Mouse (Mus musculus): ENCODE measurements around the gene BC028528. TPM values are rescaled to one million over a fixed set of nuclear protein-coding genes. Genes with fewer than 3 reads are reported as not detected.
"Not testable (repeated sequence)": the region's sequence is repeated elsewhere in the genome, so short reads cannot be mapped to it uniquely, and the experiment has no call there.

BC028528 gene
- polyA plus RNA-seq, 1 experiment from 2014 or later = 25.2 TPM

DNA sequence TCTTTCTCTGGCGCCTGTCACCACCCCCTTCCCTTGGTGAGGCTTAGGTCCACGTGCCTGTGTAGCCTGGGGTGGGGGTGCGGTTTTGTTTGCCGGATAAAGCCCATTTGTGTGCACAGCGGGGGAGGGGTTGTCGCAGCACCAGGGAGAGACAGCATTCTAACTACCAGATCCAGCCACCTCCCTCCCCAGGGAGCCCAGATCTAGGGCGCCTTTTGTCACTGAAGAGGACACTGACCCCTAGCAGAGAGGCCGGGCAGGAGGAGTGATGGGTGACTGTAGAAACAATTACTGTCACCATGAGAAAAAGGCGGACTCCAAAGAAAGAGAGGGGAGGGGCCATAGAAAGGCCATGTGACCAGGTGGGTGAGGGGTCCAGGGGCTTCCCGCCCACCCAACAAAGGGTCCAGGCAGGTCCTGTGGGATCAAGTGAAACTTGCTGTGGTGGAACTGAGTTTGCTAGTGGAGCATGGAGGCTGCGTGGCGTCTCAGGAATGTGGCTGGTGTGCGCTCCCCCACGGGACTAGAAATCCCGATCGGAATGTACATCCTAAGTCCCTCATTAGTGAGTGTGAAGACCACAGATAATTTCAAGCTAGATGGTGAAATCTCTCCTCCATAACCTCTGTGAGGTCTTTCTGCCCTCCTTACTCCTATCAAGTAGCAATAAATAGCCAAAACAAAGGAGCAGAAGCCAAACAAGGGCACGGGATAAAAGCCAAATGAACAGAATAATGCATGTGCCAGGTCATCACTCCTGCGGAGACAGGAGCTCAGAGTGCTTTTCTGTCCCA lies 13.5 kb upstream of the BC028528 start:
- H3K9me3 ChIP-seq = no peaks in the 10 kb centered on the region
- H3K4me1 ChIP-seq = peaks cover 21% of the 10 kb centered on the region
- 1% methylated on average over 18 of the region's 18 CpGs for whole genome bisulfite sequencing
- H3K27ac ChIP-seq = no peak overlapping the region
- H3K4me2 ChIP-seq = peak overlapping the region; percentile 59
- ATAC-seq (ENCODE audit: insufficient read depth, low FRiP score, low read depth) = 0 out of 2 replicates have a peak, but pooled peaks have one; percentile 19
- no peak overlapping the region for H3K9ac ChIP-seq
- H3K27me3 ChIP-seq (replicated peaks) = peaks cover 5% of the 10 kb centered on the region; the same call in 1 of the 2 replicates
- no peaks in the 10 kb centered on the region for H3K36me3 ChIP-seq
- H3K4me3 ChIP-seq (replicated peaks) = peak overlapping the region; percentile 28

DNA sequence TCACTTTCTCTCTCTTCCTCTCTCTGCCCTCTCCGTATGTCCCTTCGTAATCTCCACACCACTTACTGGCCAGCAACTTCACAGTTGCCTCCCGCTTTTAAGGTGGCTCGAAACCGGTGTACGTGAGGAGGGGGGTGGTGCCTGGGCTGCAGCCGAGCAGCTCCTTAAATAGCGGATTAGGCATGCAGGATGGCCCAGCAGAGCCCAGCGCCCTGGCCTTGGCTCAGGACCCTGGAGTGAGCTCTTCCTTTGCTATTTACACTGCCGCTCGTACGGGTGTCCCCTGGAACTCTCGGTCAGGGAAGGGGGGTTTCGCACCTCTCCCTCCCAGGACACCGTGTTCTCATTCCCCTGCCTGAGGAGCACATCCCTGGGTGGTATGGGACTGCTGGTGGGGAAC lies 12.8 kb upstream of the BC028528 start, which contains the start of gene Car14:
Gene Car14 (minus strand): TSS at position 124 of the 400 bp plus-strand sequence.
- no peak within 1 kb of the TSS for H3K27ac ChIP-seq

DNA sequence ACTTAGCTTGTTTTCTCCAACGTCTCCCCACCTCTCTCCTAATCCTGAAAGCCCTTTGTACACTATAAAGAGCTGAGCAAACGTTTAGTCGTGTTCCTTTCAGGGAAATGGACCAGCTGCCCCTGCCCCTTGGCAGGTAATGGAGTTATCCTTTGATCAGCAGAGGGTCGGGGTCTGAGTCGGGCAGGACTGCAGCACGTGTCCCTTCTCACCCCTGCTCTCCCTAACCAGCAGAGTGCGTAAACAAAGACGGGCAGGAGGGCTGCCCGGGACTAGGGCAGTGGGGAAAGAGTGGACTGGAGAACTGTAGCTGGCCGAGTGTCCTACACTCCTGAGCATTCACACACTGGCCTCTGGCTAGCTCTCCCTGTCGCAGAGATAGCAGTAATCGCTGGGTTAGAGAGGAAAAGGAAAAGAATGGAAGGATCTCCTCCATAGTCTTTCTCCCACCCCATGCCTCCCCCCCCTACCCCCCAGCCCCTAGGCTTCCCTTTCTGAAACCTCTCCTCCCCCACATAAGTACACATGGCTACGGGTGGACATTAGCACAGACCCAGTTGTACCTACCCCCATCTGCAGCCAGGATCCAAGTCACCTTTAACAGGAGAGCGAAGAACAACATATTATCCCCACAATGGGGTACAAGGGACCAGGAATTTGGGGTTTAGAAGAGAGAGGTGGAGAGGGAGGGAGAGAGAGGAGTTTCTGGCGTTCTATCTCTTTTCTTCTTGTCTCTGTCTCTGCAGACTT lies 12.1 kb upstream of the BC028528 start:
- 4% methylated on average over 15 of the region's 15 CpGs for WGBS
- no peaks in the 10 kb centered on the region for H3K36me3 ChIP-seq
- H3K4me2 ChIP-seq = peak overlapping the region; percentile 59
- no peak; the same call in 1 of the 2 replicates for ATAC-seq (ENCODE audit: insufficient read depth, low FRiP score, low read depth)
- H3K27ac ChIP-seq = no peak overlapping the region
- peaks cover 21% of the 10 kb centered on the region for H3K4me1 ChIP-seq
- H3K4me3 ChIP-seq (replicated peaks) = peak overlapping the region; percentile 28; the same call in 1 of the 2 replicates
- no peak overlapping the region for H3K9ac ChIP-seq
- peaks cover 5% of the 10 kb centered on the region; the same call in 1 of the 2 replicates for H3K27me3 ChIP-seq (replicated peaks)
- H3K9me3 ChIP-seq = no peaks in the 10 kb centered on the region

More for the DNA sequence above, 12.8 kb upstream of the BC028528 start, which contains the start of gene Car14:
- 1% methylated on average over 15 of the region's 15 CpGs for WGBS
- no peaks in the 10 kb centered on the region for H3K9me3 ChIP-seq
- no peak within 1 kb of the TSS for H3K9ac ChIP-seq
- peak within 1 kb of the TSS; percentile 28 for H3K4me3 ChIP-seq (replicated peaks)
- peaks cover 5% of the 10 kb centered on the region; the same call in 1 of the 2 replicates for H3K27me3 ChIP-seq (replicated peaks)
- H3K4me2 ChIP-seq = peak within 1 kb of the TSS; percentile 59
- no peak for ATAC-seq (ENCODE audit: insufficient read depth, low FRiP score, low read depth)
- H3K36me3 ChIP-seq = no peaks in the 10 kb centered on the region
- H3K4me1 ChIP-seq = peaks cover 21% of the 10 kb centered on the region

DNA sequence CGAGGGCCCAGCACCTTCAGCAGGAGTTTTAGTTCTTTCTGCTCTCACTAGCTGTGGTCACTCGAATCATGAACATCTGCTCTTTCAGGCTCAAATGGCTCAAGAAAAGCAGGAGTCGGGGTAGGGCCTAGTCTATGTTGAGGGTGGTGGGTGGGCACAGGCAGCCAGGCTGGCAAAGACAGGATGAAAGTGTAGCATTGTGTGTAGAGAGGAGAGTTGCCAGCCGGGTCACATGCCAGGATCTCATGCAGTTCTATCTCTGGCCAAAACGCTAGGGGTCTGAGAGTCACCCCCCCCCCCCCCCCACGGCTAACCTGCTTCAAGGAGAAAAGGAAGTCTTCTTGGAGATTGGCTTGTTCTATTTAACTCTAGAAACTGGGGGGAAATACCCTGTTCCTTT lies 10.8 kb upstream of the BC028528 start:
- peaks cover 21% of the 10 kb centered on the region for H3K4me1 ChIP-seq
- ATAC-seq (ENCODE audit: insufficient read depth, low FRiP score, low read depth) = no peak
- H3K9me3 ChIP-seq = no peaks in the 10 kb centered on the region
- no peak overlapping the region for H3K4me2 ChIP-seq
- peaks cover 5% of the 10 kb centered on the region; the same call in 1 of the 2 replicates for H3K27me3 ChIP-seq (replicated peaks)
- WGBS = 32% methylated on average over 6 of the region's 6 CpGs
- no peak overlapping the region for H3K4me3 ChIP-seq (replicated peaks)
- H3K27ac ChIP-seq = no peak overlapping the region
- H3K9ac ChIP-seq = no peak overlapping the region
- H3K36me3 ChIP-seq = no peaks in the 10 kb centered on the region

DNA sequence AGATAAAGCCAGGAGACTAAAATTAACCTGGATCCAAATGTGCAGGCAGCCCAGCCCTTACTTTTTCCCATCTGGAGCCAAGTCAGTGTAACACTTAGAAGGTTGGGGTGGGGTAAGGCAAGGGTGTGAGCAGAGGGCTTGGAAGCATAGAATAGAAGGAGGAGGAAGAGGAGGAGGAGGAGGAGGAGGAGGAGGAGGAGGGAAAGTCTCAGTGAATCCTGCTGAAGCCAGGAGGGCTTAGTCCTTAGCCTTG lies 10.5 kb upstream of the BC028528 start:
- Histone ChIP-seq H3K9me3 (no peaks in the 10 kb centered on the region), H3K9ac (no peak overlapping the region), H3K27me3 (replicated peaks) (peaks cover 5% of the 10 kb centered on the region; the same call in 1 of the 2 replicates), H3K27ac (no peak overlapping the region), H3K4me2 (no peak overlapping the region), H3K4me3 (replicated peaks) (no peak overlapping the region), H3K36me3 (no peaks in the 10 kb centered on the region), H3K4me1 (peaks cover 21% of the 10 kb centered on the region)
- no peak for ATAC-seq (ENCODE audit: insufficient read depth, low FRiP score, low read depth)

DNA sequence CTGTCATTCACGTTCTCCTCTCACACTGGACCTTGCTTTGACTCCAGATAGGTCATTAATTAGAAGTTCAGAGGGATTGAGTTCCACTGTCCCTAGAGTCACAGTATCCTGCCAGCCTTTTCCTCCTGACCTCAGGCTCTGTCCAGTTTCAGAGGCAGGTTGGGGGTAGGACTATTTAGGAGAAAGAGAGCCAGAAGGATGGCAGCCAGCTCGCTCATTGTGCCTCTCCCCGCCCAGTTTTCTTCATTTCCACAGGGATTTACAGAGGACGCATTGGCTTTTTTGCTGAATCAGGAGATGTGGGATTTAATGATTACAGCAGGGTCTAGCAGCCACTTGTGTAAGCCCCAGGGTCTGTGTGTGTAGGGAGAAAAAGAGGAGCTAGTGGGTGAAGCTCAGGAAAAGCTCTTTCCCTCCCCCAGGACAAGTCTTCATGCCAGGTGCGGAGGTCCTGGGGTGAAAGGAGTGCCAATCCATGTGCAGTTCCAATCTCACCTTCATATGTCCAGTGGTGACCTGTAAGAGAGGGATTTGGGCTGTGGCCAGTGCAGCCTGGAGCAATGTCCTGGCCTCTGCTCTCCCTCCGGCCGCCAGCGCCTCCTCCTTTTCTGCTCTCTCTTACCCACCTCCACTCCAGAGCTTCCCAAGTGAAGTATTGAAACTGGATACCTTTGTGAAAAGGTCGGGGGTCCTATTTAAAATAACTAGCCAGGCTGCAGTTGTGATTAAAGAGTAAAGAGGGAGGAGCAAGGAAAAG lies 10.0 kb upstream of the BC028528 start:
- H3K4me1 ChIP-seq = peaks cover 18% of the 10 kb centered on the region
- peaks cover 5% of the 10 kb centered on the region; the same call in 1 of the 2 replicates for H3K27me3 ChIP-seq (replicated peaks)
- no peak for ATAC-seq (ENCODE audit: insufficient read depth, low FRiP score, low read depth)
- H3K36me3 ChIP-seq = no peaks in the 10 kb centered on the region
- no peak overlapping the region for H3K9ac ChIP-seq
- no peak overlapping the region for H3K4me2 ChIP-seq
- no peaks in the 10 kb centered on the region for H3K9me3 ChIP-seq
- no peak overlapping the region for H3K27ac ChIP-seq
- WGBS = 58% methylated on average over 9 of the region's 9 CpGs
- H3K4me3 ChIP-seq (replicated peaks) = no peak overlapping the region

DNA sequence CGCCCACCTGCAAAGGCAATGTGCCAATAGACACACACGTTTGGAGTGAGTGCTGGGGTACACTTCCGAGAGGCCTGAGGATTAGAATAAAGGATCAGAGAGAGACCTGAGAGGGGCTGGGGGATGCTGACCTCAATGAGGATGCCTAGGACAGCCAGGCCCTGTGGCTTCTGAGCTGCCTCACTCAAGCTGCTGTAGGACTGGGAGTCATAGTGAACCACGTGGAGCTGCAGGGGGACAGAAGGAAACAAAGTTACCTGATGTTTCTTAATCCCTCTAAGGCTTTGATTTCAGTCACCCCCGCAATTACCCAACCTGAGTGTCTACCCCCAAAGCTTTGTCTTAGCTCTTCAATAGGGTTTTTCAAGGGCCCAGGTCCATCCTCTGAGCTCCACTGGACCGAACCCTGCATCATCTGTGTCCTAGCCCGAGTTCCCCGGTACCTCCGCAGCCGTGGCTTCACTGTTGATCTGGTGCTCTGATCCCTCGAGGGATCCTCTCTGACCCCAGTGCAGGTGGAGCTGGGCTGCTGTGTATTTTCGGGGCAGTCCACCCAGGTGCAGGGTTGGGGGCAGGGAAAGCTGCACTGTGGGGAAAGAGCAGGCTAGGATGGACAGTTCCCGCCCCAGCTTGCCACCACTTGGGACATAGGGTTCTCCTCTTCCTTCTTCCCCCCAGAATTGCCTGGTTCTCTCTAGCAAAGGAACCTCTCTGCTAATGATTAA lies 8.2 kb upstream of the BC028528 start:
- peaks cover 5% of the 10 kb centered on the region for H3K4me1 ChIP-seq
- H3K27ac ChIP-seq = no peak overlapping the region

DNA sequence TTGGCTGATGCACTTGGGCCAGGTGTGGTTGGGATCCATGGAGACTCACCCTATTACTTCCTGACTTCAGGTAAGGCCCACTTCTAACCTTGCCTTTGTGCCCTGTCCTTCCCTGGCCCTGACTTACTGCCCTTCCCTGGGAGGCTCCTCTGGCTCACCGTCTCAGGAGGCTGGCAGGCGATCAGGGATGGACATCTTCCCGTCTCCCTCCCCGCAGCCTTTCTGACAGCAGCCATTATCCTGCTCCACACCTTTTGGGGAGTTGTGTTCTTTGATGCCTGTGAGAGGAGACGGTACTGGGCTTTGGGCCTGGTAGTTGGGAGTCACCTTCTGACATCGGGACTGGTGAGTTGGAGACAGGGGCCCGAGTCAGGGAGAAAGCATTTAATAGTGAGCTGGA lies 3.7 kb upstream of the BC028528 start:
- not testable (repeated sequence) for H3K9ac ChIP-seq; H3K36me3 ChIP-seq; ATAC-seq (ENCODE audit: insufficient read depth, low FRiP score, low read depth); H3K4me3 ChIP-seq (replicated peaks); H3K9me3 ChIP-seq; H3K27ac ChIP-seq; H3K27me3 ChIP-seq (replicated peaks); H3K4me2 ChIP-seq
- H3K4me1 ChIP-seq = peaks cover 19% of the 10 kb centered on the region
- 82% methylated on average over 7 of the region's 7 CpGs for WGBS

More for the DNA sequence above, 8.2 kb upstream of the BC028528 start:
- H3K4me2 ChIP-seq = no peak overlapping the region
- no peaks in the 10 kb centered on the region for H3K36me3 ChIP-seq
- WGBS = 73% methylated on average over 13 of the region's 13 CpGs
- no peak for ATAC-seq (ENCODE audit: insufficient read depth, low FRiP score, low read depth)
- H3K9me3 ChIP-seq = no peaks in the 10 kb centered on the region
- no peaks in the 10 kb centered on the region for H3K27me3 ChIP-seq (replicated peaks)
- no peak overlapping the region for H3K9ac ChIP-seq
- H3K4me3 ChIP-seq (replicated peaks) = no peak overlapping the region

DNA sequence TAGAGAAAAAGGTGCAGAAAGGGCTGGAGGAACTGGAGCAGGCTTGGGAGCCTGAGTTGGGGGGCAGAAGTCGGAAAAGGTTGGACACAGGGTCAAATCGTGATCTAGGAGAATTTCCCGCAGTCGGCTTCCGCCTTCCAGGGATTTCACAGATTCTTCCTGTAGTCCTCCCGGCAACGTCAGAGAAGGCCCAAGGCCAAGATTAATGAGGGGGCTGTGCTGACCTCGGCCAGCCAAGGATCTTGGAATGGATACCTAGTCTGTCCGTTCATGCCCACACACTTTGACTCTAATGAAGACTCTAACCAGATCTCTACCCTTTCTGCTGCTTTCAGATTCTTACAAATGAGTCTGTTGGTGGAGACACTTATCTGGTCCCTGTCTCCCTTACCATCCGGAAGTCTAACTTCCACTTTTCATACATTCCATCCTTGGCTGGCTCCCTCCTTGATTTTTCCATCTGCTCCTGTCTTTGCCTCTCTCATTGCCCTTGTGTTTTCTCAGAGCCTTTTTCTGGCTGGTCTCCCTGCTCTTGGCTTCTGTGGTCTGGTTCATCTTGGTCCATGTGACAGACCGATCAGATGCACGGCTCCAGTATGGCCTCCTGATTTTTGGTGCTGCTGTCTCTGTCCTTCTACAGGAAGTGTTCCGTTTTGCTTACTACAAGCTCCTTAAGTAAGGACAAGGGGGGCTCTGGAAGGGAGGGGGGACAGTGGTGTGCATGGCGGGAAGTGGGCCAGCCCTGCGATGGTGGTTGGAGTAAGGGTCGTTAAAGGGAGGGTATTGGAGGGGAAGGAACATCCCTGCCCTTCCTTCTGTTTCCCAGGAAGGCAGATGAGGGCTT lies 2.7 kb upstream of the BC028528 start:
- Histone ChIP-seq H3K4me3 (replicated peaks) (peak overlapping the region; percentile 65), H3K9ac (peak overlapping the region; percentile 78), H3K36me3 (no peaks in the 10 kb centered on the region), H3K27me3 (replicated peaks) (no peaks in the 10 kb centered on the region), H3K4me2 (peak overlapping the region; percentile 62), H3K27ac (peak overlapping the region; percentile 82), H3K9me3 (no peaks in the 10 kb centered on the region), H3K4me1 (peaks cover 22% of the 10 kb centered on the region)
- ATAC-seq (ENCODE audit: insufficient read depth, low FRiP score, low read depth) = no peak
- WGBS = 5% methylated on average over 16 of the region's 16 CpGs

DNA sequence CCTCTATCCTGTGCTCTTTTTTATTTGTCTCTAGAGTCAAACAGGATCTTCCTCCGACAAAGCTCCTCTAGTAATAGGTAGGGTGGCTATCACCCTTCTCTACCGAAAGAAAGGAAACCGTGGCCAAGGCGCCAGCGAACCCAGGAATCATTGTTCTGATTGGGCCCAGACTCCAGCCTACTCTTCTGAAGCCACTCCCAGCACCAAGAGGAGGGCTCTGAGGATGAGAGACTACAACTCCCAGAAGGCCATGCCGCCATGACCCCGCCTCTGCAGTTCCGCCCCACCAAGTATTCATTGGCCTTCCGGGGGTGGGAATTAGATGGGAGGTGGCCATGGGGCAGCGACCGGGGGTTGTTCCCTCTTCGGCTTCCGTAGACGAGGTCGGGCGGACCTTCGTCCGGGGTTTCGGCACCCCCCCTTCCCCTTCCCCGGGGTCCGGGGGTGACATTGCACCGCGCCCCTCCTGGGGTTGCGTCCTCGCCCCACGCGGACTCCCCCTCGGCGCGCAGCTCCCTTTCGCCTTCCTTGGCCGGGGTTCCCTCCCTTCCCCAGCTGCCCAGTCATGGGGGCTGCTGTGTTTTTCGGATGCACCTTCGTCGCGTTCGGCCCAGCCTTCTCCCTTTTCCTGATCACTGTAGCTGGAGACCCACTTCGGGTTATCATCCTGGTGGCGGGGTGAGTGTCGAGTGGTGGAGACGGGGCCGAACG lies 2.0 kb upstream of the BC028528 start, which contains the start of gene Aph1a:
Gene Aph1a (plus strand): TSS at position 364 of the 711 bp plus-strand sequence.
- WGBS = under 1% methylated on average over 26 of the region's 43 CpGs
- not testable (repeated sequence) for H3K9me3 ChIP-seq; H3K27me3 ChIP-seq (replicated peaks); H3K36me3 ChIP-seq
- peak within 1 kb of the TSS; percentile 62 for H3K4me2 ChIP-seq
- peaks cover 22% of the 10 kb centered on the region for H3K4me1 ChIP-seq
- peak within 1 kb of the TSS; percentile 65 for H3K4me3 ChIP-seq (replicated peaks)
- H3K9ac ChIP-seq = peak within 1 kb of the TSS; percentile 78
- H3K27ac ChIP-seq = peak within 1 kb of the TSS; percentile 83
- peak; percentile 98 for ATAC-seq (ENCODE audit: insufficient read depth, low FRiP score, low read depth)
